Mouse (Mus musculus): ENCODE results near the gene Ttc22. TPM values are rescaled to one million over a fixed set of nuclear protein-coding genes. Genes with fewer than 3 reads are reported as not detected.

The Ttc22 gene
- total and polyA plus RNA-seq, 3 experiments = 0.04 TPM; not detected in 2

DNA sequence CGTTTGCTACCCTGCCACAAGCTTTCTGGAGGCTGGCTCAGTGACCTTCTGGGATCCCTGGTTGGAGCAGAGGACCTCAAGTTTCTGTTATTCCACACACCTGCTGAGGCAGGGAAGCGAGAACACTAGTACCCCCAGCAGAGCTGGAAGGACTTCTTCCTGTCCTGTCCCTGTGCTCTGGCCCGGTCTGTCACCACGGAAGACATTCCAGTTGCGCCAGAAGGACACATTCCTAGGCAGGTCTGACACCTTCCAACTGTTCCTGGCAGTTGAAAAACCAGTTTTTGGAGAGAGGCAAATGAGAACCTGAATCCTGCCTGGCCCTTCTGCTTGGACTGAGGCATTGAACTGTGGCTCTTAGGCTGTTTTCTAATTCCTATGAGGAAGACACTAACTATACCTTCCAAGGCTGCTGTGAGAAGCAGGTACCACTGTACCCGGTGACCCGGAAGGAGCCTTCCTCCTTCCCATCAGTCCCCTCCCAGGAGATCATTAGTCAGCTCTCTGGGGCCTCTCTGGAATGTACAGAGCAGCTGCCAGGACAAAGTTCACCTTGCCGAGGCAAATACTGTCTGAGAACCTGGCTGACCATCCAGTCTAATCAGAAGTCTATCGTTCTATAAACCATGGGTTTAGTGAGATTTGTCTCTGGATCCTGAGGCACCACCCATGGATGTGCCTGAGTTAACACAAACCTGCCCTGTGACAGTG is 6.6 kb downstream of the Ttc22 start:
- Histone ChIP-seq H3K27ac (ENCODE audit: control insufficient read depth, low read depth, low read length) (no peak overlapping the region), H3K36me3 (ENCODE audit: control insufficient read depth in 1 of 2, insufficient read depth in 2 of 2, low read length in 2 of 2) (no peaks in the 10 kb centered on the region), H3K4me3 (ENCODE audit: control insufficient read depth in 1 of 2, insufficient read depth in 1 of 2, low read depth in 2 of 2, low read length in 2 of 2) (no peak overlapping the region), H3K9ac (ENCODE audit: control insufficient read depth, low read depth, low read length, poor library complexity, severe bottlenecking) (no peak overlapping the region), H3K4me1 (ENCODE audit: control insufficient read depth in 1 of 2, insufficient read depth in 2 of 2, low read length in 2 of 2) (no peaks in the 10 kb centered on the region), H3K9me3 (replicated peaks; ENCODE audit: insufficient read depth, low read length) (no peaks in the 10 kb centered on the region), H3K27me3 (ENCODE audit: control insufficient read depth in 1 of 2, insufficient read depth in 2 of 2, low read length in 2 of 2) (peaks cover 10% of the 10 kb centered on the region in 2 experiments), H3K79me2 (ENCODE audit: control insufficient read depth, insufficient read depth, low read length, poor library complexity) (no peaks in the 10 kb centered on the region)
- TF ChIP-seq MXI1 (IDR thresholded peaks at IDR 0.05; ENCODE audit: low read depth, low read length) (no peak), MYC (IDR thresholded peaks at IDR 0.05; ENCODE audit: low read depth, low read length) (no peak), POLR2AphosphoS5 (IDR thresholded peaks at IDR 0.05; ENCODE audit: borderline replicate concordance, low read depth, low read length) (no peak), EP300 (IDR thresholded peaks at IDR 0.05; ENCODE audit: low read depth in 1 of 2, low read length in 2 of 2) (no peak), ETS1 (IDR thresholded peaks at IDR 0.05; ENCODE audit: low read depth, low read length) (no peak), TAL1 (IDR thresholded peaks at IDR 0.05; ENCODE audit: low read length) (no peak), CTCF (IDR thresholded peaks at IDR 0.05 in 2 of 3, conservative IDR thresholded peaks at IDR 0.05 in 1 of 3; ENCODE audit: control insufficient read depth in 1 of 3, insufficient read depth in 1 of 3, low read depth in 2 of 3, low read length in 3 of 3, poor library complexity in 1 of 3, severe bottlenecking in 1 of 3) (no peak), NELFE (IDR thresholded peaks at IDR 0.05; ENCODE audit: low read depth, low read length) (no peak), HCFC1 (IDR thresholded peaks at IDR 0.05; ENCODE audit: low read depth, low read length) (no peak), E2F4 (IDR thresholded peaks at IDR 0.05; ENCODE audit: borderline replicate concordance, low read depth, low read length) (no peak), MAX (IDR thresholded peaks at IDR 0.05; ENCODE audit: low read length) (no peak), ZKSCAN1 (IDR thresholded peaks at IDR 0.05; ENCODE audit: low read depth, low read length) (no peak), POLR2AphosphoS2 (IDR thresholded peaks at IDR 0.05; ENCODE audit: low read length) (no peak), POLR2A (IDR thresholded peaks at IDR 0.05; ENCODE audit: control insufficient read depth in 1 of 2, insufficient read depth in 1 of 2, low read depth in 1 of 2, low read length in 2 of 2, poor library complexity in 1 of 2) (no peak)
- DNase-seq (ENCODE audit: low read depth, low spot score) = no peak

DNA sequence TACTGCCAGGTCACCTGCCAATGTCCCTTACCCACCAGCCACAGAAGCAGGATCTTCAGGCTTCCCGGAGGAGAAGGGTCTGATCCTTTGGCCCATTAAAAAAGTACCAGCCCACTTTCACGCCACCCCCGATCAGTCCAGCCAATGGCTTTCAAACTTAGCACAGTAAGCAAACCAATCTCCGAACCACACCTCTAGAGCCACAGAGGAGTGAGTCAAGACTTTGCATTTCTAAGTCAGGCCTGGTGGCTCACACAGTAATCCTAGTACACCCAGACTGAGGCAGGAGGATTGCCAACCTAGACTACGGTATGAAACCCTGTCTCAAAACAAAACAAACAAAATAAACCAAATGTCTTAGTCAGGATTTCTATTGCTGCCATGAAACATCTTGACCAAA is 7.1 kb downstream of the Ttc22 start:
- Histone ChIP-seq H3K79me2 (ENCODE audit: control insufficient read depth, insufficient read depth, low read length, poor library complexity) (no peaks in the 10 kb centered on the region), H3K4me1 (ENCODE audit: control insufficient read depth in 1 of 2, insufficient read depth in 2 of 2, low read length in 2 of 2) (no peaks in the 10 kb centered on the region), H3K9me3 (replicated peaks; ENCODE audit: insufficient read depth, low read length) (no peaks in the 10 kb centered on the region), H3K4me3 (ENCODE audit: control insufficient read depth in 1 of 2, insufficient read depth in 1 of 2, low read depth in 2 of 2, low read length in 2 of 2) (no peak overlapping the region), H3K27ac (ENCODE audit: control insufficient read depth, low read depth, low read length) (no peak overlapping the region), H3K9ac (ENCODE audit: control insufficient read depth, low read depth, low read length, poor library complexity, severe bottlenecking) (no peak overlapping the region), H3K27me3 (ENCODE audit: control insufficient read depth in 1 of 2, insufficient read depth in 2 of 2, low read length in 2 of 2) (peaks cover 10 to 13% of the 10 kb centered on the region in 2 experiments), H3K36me3 (ENCODE audit: control insufficient read depth in 1 of 2, insufficient read depth in 2 of 2, low read length in 2 of 2) (no peaks in the 10 kb centered on the region)
- no peak for DNase-seq (ENCODE audit: low read depth, low spot score)
- TF ChIP-seq E2F4 (IDR thresholded peaks at IDR 0.05; ENCODE audit: borderline replicate concordance, low read depth, low read length) (no peak), ETS1 (IDR thresholded peaks at IDR 0.05; ENCODE audit: low read depth, low read length) (no peak)

All from MEL (cell line).